ENCODE assay signal across 23 mouse cellular contexts in the genomic region with DNA sequence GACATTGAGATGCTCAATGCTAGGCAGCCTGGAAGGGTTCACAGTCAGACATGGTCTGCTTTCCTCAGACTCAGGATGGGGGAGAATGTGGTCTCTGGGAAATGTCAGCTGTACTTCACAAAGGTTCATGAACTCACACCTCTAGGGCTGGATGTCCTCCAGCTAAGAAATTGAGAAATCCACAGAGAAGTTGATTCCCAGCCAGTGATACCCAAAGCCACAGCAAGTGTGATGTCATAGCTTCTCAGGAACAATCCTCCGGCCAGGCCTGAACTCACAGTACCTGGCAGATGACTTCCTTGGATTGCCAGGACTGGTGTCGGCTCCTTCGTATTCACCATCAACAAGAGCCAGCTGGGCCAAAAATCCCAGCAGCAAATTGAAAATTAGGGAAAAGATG. TPM values are rescaled to one million over a fixed set of nuclear protein-coding genes. Genes with fewer than 3 reads are reported as not detected.
DNase-seq lines count a peak whose midpoint lies in the region; ATAC-seq and TF ChIP-seq lines count a peak whose summit lies in the region.
"Had no signal": no experiment of that assay in that cellular context is flagged by ENCODE, and none has a peak within 500 bp of the region (broad histone marks: within the 10 kb centered on the region; RNA-seq: fewer than 3 reads in every experiment).

No protein-coding gene starts in this region.

- no peak for DNase-seq in intestine, embryonic 14.5 days (ENCODE audit: low spot score)
- no peak for DNase-seq in stomach, postnatal 0 days (ENCODE audit: low spot score)
- peak; percentile 15 for DNase-seq in fibroblast of lung, adult 2 months (ENCODE audit: low read depth)
- no peak for DNase-seq in cerebellum, postnatal 14 days
- DNase-seq: adrenal gland, adult 2 months; adrenal gland, postnatal 10 days; adrenal gland, postnatal 25 days; cerebellum, adult 11-12 months; cerebellum, adult 2 months; cerebellum, adult 9-10 months; cerebellum, postnatal 36 days; embryo, embryonic 11 days; forebrain, postnatal 0 days had no signal

- no peak overlapping the region for H3K9ac ChIP-seq in intestine, embryonic 14.5 days (ENCODE audit: low read length)
- H3K9ac ChIP-seq in intestine, embryonic 15.5 days: no peak overlapping the region
- no peak overlapping the region for H3K9ac ChIP-seq in stomach, embryonic 16.5 days (ENCODE audit: low read length)
- H3K9ac ChIP-seq in stomach, postnatal 0 days (ENCODE audit: low read length): no peak overlapping the region
- H3K9ac ChIP-seq: embryonic facial prominence, embryonic 13.5 days; embryonic facial prominence, embryonic 15.5 days; forebrain, embryonic 13.5 days; forebrain, embryonic 15.5 days; forebrain, postnatal 0 days had no signal

- no peak for TF ChIP-seq CTCF in stomach, postnatal 0 days (IDR thresholded peaks at IDR 0.05; ENCODE audit: low read depth)

- TF ChIP-seq EP300 in stomach, postnatal 0 days (optimal IDR thresholded peaks at IDR 0.05): no peak

- no peaks in the 10 kb centered on the region for H3K9me3 ChIP-seq in intestine, embryonic 14.5 days (ENCODE audit: control insufficient read depth, low read length)
- no peaks in the 10 kb centered on the region for H3K9me3 ChIP-seq in intestine, embryonic 15.5 days
- H3K9me3 ChIP-seq in stomach, embryonic 16.5 days (replicated peaks; ENCODE audit: control insufficient read depth, low read length): no peaks in the 10 kb centered on the region
- no peaks in the 10 kb centered on the region for H3K9me3 ChIP-seq in stomach, postnatal 0 days (ENCODE audit: control insufficient read depth, low read length)
- H3K9me3 ChIP-seq: embryonic facial prominence, embryonic 13.5 days; embryonic facial prominence, embryonic 15.5 days; forebrain, embryonic 13.5 days; forebrain, embryonic 15.5 days had no signal

- H3K27ac ChIP-seq in intestine, embryonic 14.5 days (ENCODE audit: low read depth): 0 out of 2 replicates have a peak overlapping the region, but pooled peaks have one; percentile 3
- H3K27ac ChIP-seq in intestine, embryonic 15.5 days: no peak overlapping the region
- peak overlapping the region; percentile 26; the same call in 1 of the 2 replicates for H3K27ac ChIP-seq in stomach, embryonic 16.5 days (ENCODE audit: low read length)
- no peak overlapping the region for H3K27ac ChIP-seq in stomach, postnatal 0 days (replicated peaks)
- H3K27ac ChIP-seq: embryonic facial prominence, embryonic 13.5 days; embryonic facial prominence, embryonic 15.5 days; forebrain, embryonic 13.5 days; forebrain, embryonic 15.5 days had no signal

- H3K4me1 ChIP-seq in intestine, embryonic 14.5 days (replicated peaks; ENCODE audit: control insufficient read depth, insufficient read depth, low read length): peaks cover 11% of the 10 kb centered on the region; the same call in 1 of the 2 replicates
- H3K4me1 ChIP-seq in intestine, embryonic 15.5 days (replicated peaks): peaks cover 24% of the 10 kb centered on the region
- H3K4me1 ChIP-seq in stomach, embryonic 16.5 days (ENCODE audit: control insufficient read depth, insufficient read depth, low read length): 0 out of 2 replicates have a peak, but pooled peaks cover 6% of the 10 kb centered on the region
- H3K4me1 ChIP-seq in stomach, postnatal 0 days (replicated peaks; ENCODE audit: control insufficient read depth, insufficient read depth): 0 out of 2 replicates have a peak, but pooled peaks cover 2% of the 10 kb centered on the region
- H3K4me1 ChIP-seq: embryonic facial prominence, embryonic 15.5 days; forebrain, embryonic 13.5 days; forebrain, embryonic 15.5 days had no signal

- H3K36me3 ChIP-seq in intestine, embryonic 14.5 days (ENCODE audit: control insufficient read depth, insufficient read depth, low read length): no peaks in the 10 kb centered on the region
- no peaks in the 10 kb centered on the region for H3K36me3 ChIP-seq in intestine, embryonic 15.5 days
- H3K36me3 ChIP-seq in stomach, embryonic 16.5 days (ENCODE audit: control insufficient read depth, insufficient read depth, low read length): no peaks in the 10 kb centered on the region
- no peaks in the 10 kb centered on the region for H3K36me3 ChIP-seq in stomach, postnatal 0 days (ENCODE audit: control insufficient read depth, insufficient read depth, low read length)
- H3K36me3 ChIP-seq: embryonic facial prominence, embryonic 13.5 days; embryonic facial prominence, embryonic 15.5 days; forebrain, embryonic 15.5 days had no signal

- WGBS in intestine, embryonic 14.5 days: 92% methylated on average over 3 of the region's 3 CpGs
- WGBS in intestine, embryonic 15.5 days: 88% methylated on average over 3 of the region's 3 CpGs
- 89% methylated on average over 3 of the region's 3 CpGs for WGBS in stomach, embryonic 16.5 days
- WGBS in stomach, postnatal 0 days: 85% methylated on average over 3 of the region's 3 CpGs

- no peaks in the 10 kb centered on the region for H3K27me3 ChIP-seq in intestine, embryonic 14.5 days (replicated peaks; ENCODE audit: control insufficient read depth, insufficient read depth, low read length)
- H3K27me3 ChIP-seq in intestine, embryonic 15.5 days (replicated peaks): no peaks in the 10 kb centered on the region
- no peaks in the 10 kb centered on the region for H3K27me3 ChIP-seq in stomach, embryonic 16.5 days (ENCODE audit: control insufficient read depth, insufficient read depth, low read length)
- H3K27me3 ChIP-seq in stomach, postnatal 0 days (ENCODE audit: control insufficient read depth, insufficient read depth, low read length): no peaks in the 10 kb centered on the region
- H3K27me3 ChIP-seq: embryonic facial prominence, embryonic 13.5 days; embryonic facial prominence, embryonic 15.5 days; forebrain, embryonic 13.5 days; forebrain, embryonic 15.5 days had no signal

- H3K4me2 ChIP-seq in intestine, embryonic 14.5 days (ENCODE audit: low read length): no peak overlapping the region
- no peak overlapping the region for H3K4me2 ChIP-seq in intestine, embryonic 15.5 days (replicated peaks)
- H3K4me2 ChIP-seq in stomach, embryonic 16.5 days (ENCODE audit: low read depth, low read length): no peak overlapping the region
- H3K4me2 ChIP-seq in stomach, postnatal 0 days (replicated peaks; ENCODE audit: low read depth): no peak overlapping the region
- H3K4me2 ChIP-seq: embryonic facial prominence, embryonic 13.5 days; embryonic facial prominence, embryonic 15.5 days; forebrain, embryonic 13.5 days; forebrain, embryonic 15.5 days had no signal

- H3K4me3 ChIP-seq in intestine, embryonic 14.5 days (ENCODE audit: low read depth, low read length): no peak overlapping the region
- no peak overlapping the region for H3K4me3 ChIP-seq in intestine, embryonic 15.5 days (replicated peaks)
- H3K4me3 ChIP-seq in stomach, embryonic 16.5 days (replicated peaks; ENCODE audit: low read length): no peak overlapping the region
- H3K4me3 ChIP-seq in stomach, postnatal 0 days (ENCODE audit: low read depth, low read length): no peak overlapping the region
- H3K4me3 ChIP-seq: embryonic facial prominence, embryonic 13.5 days; embryonic facial prominence, embryonic 15.5 days; erythroblast, embryonic 14.5 days; forebrain, embryonic 13.5 days; forebrain, embryonic 15.5 days had no signal

- ATAC-seq in intestine, embryonic 14.5 days (replicated peaks; ENCODE audit: low FRiP score, low TSS enrichment, low read depth): no peak
- ATAC-seq in intestine, embryonic 15.5 days: no peak
- no peak for ATAC-seq in stomach, embryonic 16.5 days (ENCODE audit: insufficient read depth, low FRiP score)
- ATAC-seq in stomach, postnatal 0 days (ENCODE audit: low FRiP score, low TSS enrichment): no peak
- ATAC-seq: forebrain, embryonic 13.5 days; forebrain, embryonic 15.5 days; forebrain, postnatal 0 days had no signal

RNA-seq across cellular contexts. Expression of gene Tekt4, which starts 8.6 kb away (rescaled TPM):
- 0.35 TPM in 1 of 2 replicates, not detected in the other for polyA plus RNA-seq in intestine, embryonic 14.5 days (2014; fragmentation: Nextera tagmentation; extraction: Ambion mirVana)
- polyA plus RNA-seq in intestine, embryonic 15.5 days (2015; fragmentation: Nextera tagmentation; extraction: Ambion mirVana): not detected in 2 replicates
- not detected in 2 replicates for polyA plus RNA-seq in stomach, embryonic 16.5 days (2015; fragmentation: Nextera tagmentation; extraction: Ambion mirVana)
- 0.06 TPM in 1 of 2 replicates, not detected in the other for polyA plus RNA-seq in stomach, postnatal 0 days (2015; fragmentation: Nextera tagmentation; extraction: Ambion mirVana)
- polyA plus RNA-seq: C2C12; embryonic facial prominence, embryonic 11.5 days; embryonic facial prominence, embryonic 13.5 days; erythroblast, embryonic 14.5 days had no signal

RNA-seq across cellular contexts. Expression of gene Cacna1h, which starts 12.3 kb away (rescaled TPM):
- 6.6 and 7.0 TPM in 2 replicates for polyA plus RNA-seq in intestine, embryonic 14.5 days (2014; fragmentation: Nextera tagmentation; extraction: Ambion mirVana)
- 4.3 and 4.6 TPM in 2 replicates for polyA plus RNA-seq in intestine, embryonic 15.5 days (2015; fragmentation: Nextera tagmentation; extraction: Ambion mirVana)
- 2.6 and 2.9 TPM in 2 replicates for polyA plus RNA-seq in stomach, embryonic 16.5 days (2015; fragmentation: Nextera tagmentation; extraction: Ambion mirVana)
- 1.5 and 1.7 TPM in 2 replicates for polyA plus RNA-seq in stomach, postnatal 0 days (2015; fragmentation: Nextera tagmentation; extraction: Ambion mirVana)
- polyA plus RNA-seq: C2C12 had no signal

RNA-seq across cellular contexts. Expression of gene Sstr5, which starts 51.2 kb away (rescaled TPM):
- 0.19 and 0.36 TPM in 2 replicates for polyA plus RNA-seq in intestine, embryonic 14.5 days (2014; fragmentation: Nextera tagmentation; extraction: Ambion mirVana)
- polyA plus RNA-seq in intestine, embryonic 15.5 days (2015; fragmentation: Nextera tagmentation; extraction: Ambion mirVana): 0.49 and 0.73 TPM in 2 replicates
- 0.35 and 0.49 TPM in 2 replicates for polyA plus RNA-seq in stomach, embryonic 16.5 days (2015; fragmentation: Nextera tagmentation; extraction: Ambion mirVana)
- 0.06 and 0.16 TPM in 2 replicates for polyA plus RNA-seq in stomach, postnatal 0 days (2015; fragmentation: Nextera tagmentation; extraction: Ambion mirVana)
- polyA plus RNA-seq: C2C12; erythroblast, embryonic 14.5 days; forebrain, embryonic 11.5 days had no signal

Comparison
In these comparisons a context has a peak if more than half of its experiments do, and no peak if none do; other contexts are left out.
1. H3K27ac ChIP-seq: peak in intestine, embryonic 14.5 days (single experiment) and stomach, embryonic 16.5 days (single experiment); none in intestine, embryonic 15.5 days (single experiment) and stomach, postnatal 0 days (single experiment).